Mouse (Mus musculus): ENCODE measurements around the gene Gm21969.

DNA sequence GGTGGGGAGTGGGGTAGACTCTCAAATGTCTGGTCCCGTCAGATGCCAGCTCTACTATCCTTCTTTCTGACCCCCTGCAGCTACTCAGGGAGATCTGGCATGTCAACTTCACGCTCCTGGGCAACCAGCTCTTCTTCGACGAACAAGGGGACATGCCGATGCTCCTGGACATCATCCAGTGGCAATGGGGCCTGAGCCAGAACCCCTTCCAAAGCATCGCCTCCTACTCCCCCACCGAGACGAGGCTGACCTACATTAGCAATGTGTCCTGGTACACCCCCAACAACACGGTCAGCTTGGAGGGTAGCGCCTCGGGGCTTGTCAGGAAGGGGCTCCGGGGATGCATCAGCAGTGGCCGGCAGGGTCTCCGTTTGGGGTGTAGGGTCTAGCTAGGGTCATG is 58.9 kb downstream of the Gm21969 start:
- TF ChIP-seq CTCF (IDR thresholded peaks at IDR 0.05; ENCODE audit: extremely low read depth, insufficient read length, insufficient replicate concordance, low read depth, low read length) (no peak), POLR2A (IDR thresholded peaks at IDR 0.05; ENCODE audit: low read depth, low read length) (no peak)

Measured in small intestine, adult 2 months (tissue).